Mouse (Mus musculus): ENCODE measurements around the gene Nek10. TPM values are rescaled to one million over a fixed set of nuclear protein-coding genes. Genes with fewer than 3 reads are reported as not detected.

The Nek10 gene
- polyA plus RNA-seq, 1 experiment: 0.08 TPM

- TF ChIP-seq POLR2A (IDR thresholded peaks at IDR 0.05; ENCODE audit: borderline replicate concordance, insufficient read depth, low read length) (no peak), CTCF (IDR thresholded peaks at IDR 0.05; ENCODE audit: borderline replicate concordance, insufficient read depth, low read depth, low read length) (no peak)
- H3K27me3 ChIP-seq (ENCODE audit: control insufficient read depth, insufficient read depth, low read length): no peaks in the 10 kb centered on the region
- no peaks in the 10 kb centered on the region for H3K4me1 ChIP-seq (ENCODE audit: control insufficient read depth, insufficient read depth, low read length)
- H3K4me3 ChIP-seq (replicated peaks; ENCODE audit: insufficient read depth, low read depth, low read length): no peak overlapping the region
- H3K27ac ChIP-seq (ENCODE audit: insufficient read depth, low read length): no peak overlapping the region
- no peak for DNase-seq
- WGBS: 63% methylated on average over 5 of the region's 5 CpGs
Observed at GRCm38 (mm10) chr14:14905530-14905852, 102.3 kb downstream of the Nek10 start.

- Histone ChIP-seq H3K4me3 (replicated peaks; ENCODE audit: insufficient read depth, low read depth, low read length) (no peak overlapping the region), H3K27ac (ENCODE audit: insufficient read depth, low read length) (no peak overlapping the region), H3K4me1 (ENCODE audit: control insufficient read depth, insufficient read depth, low read length) (no peaks in the 10 kb centered on the region), H3K27me3 (ENCODE audit: control insufficient read depth, insufficient read depth, low read length) (no peaks in the 10 kb centered on the region)
- WGBS: 86% methylated on average over 1 of the region's 1 CpGs
- no peak for DNase-seq
- no peak for TF ChIP-seq CTCF (IDR thresholded peaks at IDR 0.05; ENCODE audit: borderline replicate concordance, insufficient read depth, low read depth, low read length)
- TF ChIP-seq POLR2A (IDR thresholded peaks at IDR 0.05; ENCODE audit: borderline replicate concordance, insufficient read depth, low read length): no peak
Observed at GRCm38 (mm10) chr14:14925615-14926014, 122.4 kb downstream of the Nek10 start.

- DNase-seq: no peak
- TF ChIP-seq CTCF (IDR thresholded peaks at IDR 0.05; ENCODE audit: borderline replicate concordance, insufficient read depth, low read depth, low read length): no peak
Observed at GRCm38 (mm10) chr14:14927559-14927958, 124.3 kb downstream of the Nek10 start.

GRCm38 (mm10) chr14:14934977-14935376 is 131.8 kb downstream of the Nek10 start:
- 39% methylated on average over 2 of the region's 2 CpGs for WGBS
- Histone ChIP-seq H3K27ac (ENCODE audit: insufficient read depth, low read length) (no peak overlapping the region), H3K4me3 (replicated peaks; ENCODE audit: insufficient read depth, low read depth, low read length) (no peak overlapping the region), H3K27me3 (ENCODE audit: control insufficient read depth, insufficient read depth, low read length) (no peaks in the 10 kb centered on the region), H3K4me1 (ENCODE audit: control insufficient read depth, insufficient read depth, low read length) (no peaks in the 10 kb centered on the region)
- TF ChIP-seq CTCF (IDR thresholded peaks at IDR 0.05; ENCODE audit: borderline replicate concordance, insufficient read depth, low read depth, low read length) (no peak), POLR2A (IDR thresholded peaks at IDR 0.05; ENCODE audit: borderline replicate concordance, insufficient read depth, low read length) (no peak)
- no peak for DNase-seq

More at GRCm38 (mm10) chr14:14927559-14927958, 124.3 kb downstream of the Nek10 start:
- Histone ChIP-seq H3K4me1 (ENCODE audit: control insufficient read depth, insufficient read depth, low read length) (no peaks in the 10 kb centered on the region), H3K27me3 (ENCODE audit: control insufficient read depth, insufficient read depth, low read length) (no peaks in the 10 kb centered on the region), H3K4me3 (replicated peaks; ENCODE audit: insufficient read depth, low read depth, low read length) (no peak overlapping the region), H3K27ac (ENCODE audit: insufficient read depth, low read length) (no peak overlapping the region)
- WGBS: 80% methylated on average over 2 of the region's 2 CpGs

- no peak for DNase-seq
- H3K27ac ChIP-seq (ENCODE audit: insufficient read depth, low read length): no peak overlapping the region
- no peaks in the 10 kb centered on the region for H3K27me3 ChIP-seq (ENCODE audit: control insufficient read depth, insufficient read depth, low read length)
- no peak overlapping the region for H3K4me3 ChIP-seq (replicated peaks; ENCODE audit: insufficient read depth, low read depth, low read length)
- TF ChIP-seq POLR2A (IDR thresholded peaks at IDR 0.05; ENCODE audit: borderline replicate concordance, insufficient read depth, low read length) (no peak), CTCF (IDR thresholded peaks at IDR 0.05; ENCODE audit: borderline replicate concordance, insufficient read depth, low read depth, low read length) (no peak)
- H3K4me1 ChIP-seq (ENCODE audit: control insufficient read depth, insufficient read depth, low read length): no peaks in the 10 kb centered on the region
Observed at GRCm38 (mm10) chr14:14945930-14946329, 142.7 kb downstream of the Nek10 start.

- Histone ChIP-seq H3K27ac (ENCODE audit: insufficient read depth, low read length) (no peak overlapping the region), H3K27me3 (ENCODE audit: control insufficient read depth, insufficient read depth, low read length) (no peaks in the 10 kb centered on the region), H3K4me1 (ENCODE audit: control insufficient read depth, insufficient read depth, low read length) (no peaks in the 10 kb centered on the region), H3K4me3 (replicated peaks; ENCODE audit: insufficient read depth, low read depth, low read length) (no peak overlapping the region)
- no peak for DNase-seq
- TF ChIP-seq CTCF (IDR thresholded peaks at IDR 0.05; ENCODE audit: borderline replicate concordance, insufficient read depth, low read depth, low read length) (no peak), POLR2A (IDR thresholded peaks at IDR 0.05; ENCODE audit: borderline replicate concordance, insufficient read depth, low read length) (no peak)
- WGBS: 76% methylated on average over 2 of the region's 2 CpGs
Observed at GRCm38 (mm10) chr14:14949023-14949422, 145.8 kb downstream of the Nek10 start.

- Histone ChIP-seq H3K4me1 (ENCODE audit: control insufficient read depth, insufficient read depth, low read length) (no peaks in the 10 kb centered on the region), H3K4me3 (replicated peaks; ENCODE audit: insufficient read depth, low read depth, low read length) (no peak overlapping the region), H3K27me3 (ENCODE audit: control insufficient read depth, insufficient read depth, low read length) (no peaks in the 10 kb centered on the region), H3K27ac (ENCODE audit: insufficient read depth, low read length) (no peak overlapping the region)
- 77% methylated on average over 1 of the region's 1 CpGs for WGBS
- DNase-seq: no peak
- TF ChIP-seq CTCF (IDR thresholded peaks at IDR 0.05; ENCODE audit: borderline replicate concordance, insufficient read depth, low read depth, low read length) (no peak), POLR2A (IDR thresholded peaks at IDR 0.05; ENCODE audit: borderline replicate concordance, insufficient read depth, low read length) (no peak)
Observed at GRCm38 (mm10) chr14:14951808-14952207, 148.6 kb downstream of the Nek10 start.

- TF ChIP-seq POLR2A (IDR thresholded peaks at IDR 0.05; ENCODE audit: borderline replicate concordance, insufficient read depth, low read length): no peak
- TF ChIP-seq CTCF (IDR thresholded peaks at IDR 0.05; ENCODE audit: borderline replicate concordance, insufficient read depth, low read depth, low read length): no peak
- no peaks in the 10 kb centered on the region for H3K27me3 ChIP-seq (ENCODE audit: control insufficient read depth, insufficient read depth, low read length)
- no peak for DNase-seq
- H3K4me3 ChIP-seq (replicated peaks; ENCODE audit: insufficient read depth, low read depth, low read length): no peak overlapping the region
- H3K27ac ChIP-seq (ENCODE audit: insufficient read depth, low read length): no peak overlapping the region
- WGBS: 94% methylated on average over 2 of the region's 2 CpGs
- H3K4me1 ChIP-seq (ENCODE audit: control insufficient read depth, insufficient read depth, low read length): no peaks in the 10 kb centered on the region
Observed at GRCm38 (mm10) chr14:14959780-14960440, 156.7 kb downstream of the Nek10 start.

All from cerebellum, adult 2 months (tissue).